Mouse (Mus musculus): Measurements from ENCODE around the gene Slc16a5. TPM values are rescaled to one million over a fixed set of nuclear protein-coding genes. Genes with fewer than 3 reads are reported as not detected.

Gene Slc16a5
- polyA plus RNA-seq, 1 experiment from 2014 or later: not detected

GRCm38 (mm10) chr11:115510507-115510888 lies 48.2 kb downstream of the Slc16a5 start:
- H3K79me2 ChIP-seq (ENCODE audit: inconsistent target): peaks cover 83% of the 10 kb centered on the region
- H3K27ac ChIP-seq: no peak overlapping the region
- no peak overlapping the region for H3K4me3 ChIP-seq (ENCODE audit: inconsistent target)
- no peaks in the 10 kb centered on the region for H3K36me3 ChIP-seq (ENCODE audit: inconsistent target)
- WGBS (ENCODE audit: missing documents): 91% methylated on average over 5 of the region's 5 CpGs

GRCm38 (mm10) chr11:115511121-115511520 lies 48.8 kb downstream of the Slc16a5 start:
- H3K27ac ChIP-seq: no peak overlapping the region
- WGBS (ENCODE audit: missing documents): 100% methylated on average over 2 of the region's 2 CpGs
- peaks cover 76% of the 10 kb centered on the region for H3K79me2 ChIP-seq (ENCODE audit: inconsistent target)
- H3K36me3 ChIP-seq (ENCODE audit: inconsistent target): no peaks in the 10 kb centered on the region
- no peak overlapping the region for H3K4me3 ChIP-seq (ENCODE audit: inconsistent target)

- Histone ChIP-seq H3K79me2 (ENCODE audit: inconsistent target) (peaks cover 68% of the 10 kb centered on the region), H3K4me3 (ENCODE audit: inconsistent target) (peak overlapping the region; percentile 90; the same call in 1 of the 2 replicates), H3K36me3 (ENCODE audit: inconsistent target) (no peaks in the 10 kb centered on the region), H3K27ac (peak overlapping the region; percentile 82)
- WGBS (ENCODE audit: missing documents): 89% methylated on average over 3 of the region's 3 CpGs
Measured at GRCm38 (mm10) chr11:115512004-115512403, 49.7 kb downstream of the Slc16a5 start.

GRCm38 (mm10) chr11:115512407-115513183 lies 50.3 kb downstream of the Slc16a5 start:
- Histone ChIP-seq H3K36me3 (ENCODE audit: inconsistent target) (no peaks in the 10 kb centered on the region), H3K4me3 (ENCODE audit: inconsistent target) (peak overlapping the region; percentile 90), H3K79me2 (ENCODE audit: inconsistent target) (peaks cover 62% of the 10 kb centered on the region), H3K27ac (peak overlapping the region; percentile 82)
- 29% methylated on average over 8 of the region's 8 CpGs for WGBS (ENCODE audit: missing documents)

- Histone ChIP-seq H3K27ac (peak overlapping the region; percentile 82), H3K79me2 (ENCODE audit: inconsistent target) (peaks cover 52% of the 10 kb centered on the region), H3K4me3 (ENCODE audit: inconsistent target) (peak overlapping the region; percentile 90), H3K36me3 (ENCODE audit: inconsistent target) (no peaks in the 10 kb centered on the region)
- under 1% methylated on average over 56 of the region's 57 CpGs for WGBS (ENCODE audit: missing documents)
Measured at GRCm38 (mm10) chr11:115513271-115514237, 51.3 kb downstream of the Slc16a5 start.

GRCm38 (mm10) chr11:115514238-115514663 lies 52.0 kb downstream of the Slc16a5 start, which contains the start of gene Jpt1:
Gene Jpt1, minus strand, starts transcription at chr11:115514387.
- Histone ChIP-seq H3K79me2 (ENCODE audit: inconsistent target) (peaks cover 45% of the 10 kb centered on the region), H3K36me3 (ENCODE audit: inconsistent target) (no peaks in the 10 kb centered on the region), H3K27ac (peak within 1 kb of the TSS; percentile 82), H3K4me3 (ENCODE audit: inconsistent target) (peak within 1 kb of the TSS; percentile 90)
- under 1% methylated on average over 24 of the region's 24 CpGs for WGBS (ENCODE audit: missing documents)

GRCm38 (mm10) chr11:115515021-115515420 lies 52.7 kb downstream of the Slc16a5 start:
- Histone ChIP-seq H3K27ac (peak overlapping the region; percentile 82; the same call in 1 of the 2 replicates), H3K36me3 (ENCODE audit: inconsistent target) (no peaks in the 10 kb centered on the region), H3K4me3 (ENCODE audit: inconsistent target) (no peak overlapping the region), H3K79me2 (ENCODE audit: inconsistent target) (peaks cover 37% of the 10 kb centered on the region)
- WGBS (ENCODE audit: missing documents): 81% methylated on average over 6 of the region's 6 CpGs

- H3K4me3 ChIP-seq (ENCODE audit: inconsistent target): no peak overlapping the region
- H3K36me3 ChIP-seq (ENCODE audit: inconsistent target): no peaks in the 10 kb centered on the region
- peaks cover 18% of the 10 kb centered on the region for H3K79me2 ChIP-seq (ENCODE audit: inconsistent target)
- 94% methylated on average over 5 of the region's 5 CpGs for WGBS (ENCODE audit: missing documents)
- H3K27ac ChIP-seq: no peak overlapping the region
Measured at GRCm38 (mm10) chr11:115516942-115517341, 54.7 kb downstream of the Slc16a5 start.

- Histone ChIP-seq H3K27ac (no peak overlapping the region), H3K36me3 (ENCODE audit: inconsistent target) (peaks cover 5% of the 10 kb centered on the region; the same call in 1 of the 2 replicates), H3K4me3 (ENCODE audit: inconsistent target) (no peak overlapping the region), H3K79me2 (ENCODE audit: inconsistent target) (peaks cover 5% of the 10 kb centered on the region)
- 93% methylated on average over 9 of the region's 9 CpGs for WGBS (ENCODE audit: missing documents)
Measured at GRCm38 (mm10) chr11:115518693-115519092, 56.4 kb downstream of the Slc16a5 start.

GRCm38 (mm10) chr11:115519581-115519980 lies 57.3 kb downstream of the Slc16a5 start:
- Histone ChIP-seq H3K36me3 (ENCODE audit: inconsistent target) (peaks cover 11% of the 10 kb centered on the region; the same call in 1 of the 2 replicates), H3K27ac (no peak overlapping the region), H3K79me2 (ENCODE audit: inconsistent target) (no peaks in the 10 kb centered on the region; the same call in 1 of the 2 replicates), H3K4me3 (ENCODE audit: inconsistent target) (no peak overlapping the region)
- WGBS (ENCODE audit: missing documents): 43% methylated on average over 2 of the region's 3 CpGs

GRCm38 (mm10) chr11:115520218-115520617 lies 57.9 kb downstream of the Slc16a5 start:
- H3K79me2 ChIP-seq (ENCODE audit: inconsistent target): peaks cover under 1% of the 10 kb centered on the region; the same call in 1 of the 2 replicates
- 96% methylated on average over 2 of the region's 2 CpGs for WGBS (ENCODE audit: missing documents)
- no peak overlapping the region for H3K27ac ChIP-seq
- no peak overlapping the region for H3K4me3 ChIP-seq (ENCODE audit: inconsistent target)
- H3K36me3 ChIP-seq (ENCODE audit: inconsistent target): peaks cover 13% of the 10 kb centered on the region

- Histone ChIP-seq H3K79me2 (ENCODE audit: inconsistent target) (peaks cover 9% of the 10 kb centered on the region; the same call in 1 of the 2 replicates), H3K27ac (no peak overlapping the region), H3K4me3 (ENCODE audit: inconsistent target) (no peak overlapping the region), H3K36me3 (ENCODE audit: inconsistent target) (peaks cover 21% of the 10 kb centered on the region)
- 89% methylated on average over 4 of the region's 4 CpGs for WGBS (ENCODE audit: missing documents)
Measured at GRCm38 (mm10) chr11:115521080-115521479, 58.8 kb downstream of the Slc16a5 start.

- peaks cover 21% of the 10 kb centered on the region for H3K79me2 ChIP-seq (ENCODE audit: inconsistent target)
- 92% methylated on average over 2 of the region's 2 CpGs for WGBS (ENCODE audit: missing documents)
- no peak overlapping the region for H3K4me3 ChIP-seq (ENCODE audit: inconsistent target)
- no peak overlapping the region for H3K27ac ChIP-seq
- H3K36me3 ChIP-seq (ENCODE audit: inconsistent target): peaks cover 33% of the 10 kb centered on the region
Measured at GRCm38 (mm10) chr11:115522238-115522637, 60.0 kb downstream of the Slc16a5 start.

GRCm38 (mm10) chr11:115522703-115523102 lies 60.4 kb downstream of the Slc16a5 start:
- Histone ChIP-seq H3K79me2 (ENCODE audit: inconsistent target) (peaks cover 26% of the 10 kb centered on the region), H3K27ac (no peak overlapping the region), H3K4me3 (ENCODE audit: inconsistent target) (no peak overlapping the region), H3K36me3 (ENCODE audit: inconsistent target) (peaks cover 38% of the 10 kb centered on the region)
- 92% methylated on average over 2 of the region's 2 CpGs for WGBS (ENCODE audit: missing documents)
